Mouse (Mus musculus) spleen, embryonic (tissue): Measurements from ENCODE around the gene Gm10799.
"Not testable (repeated sequence)": the region's sequence is repeated elsewhere in the genome, so short reads cannot be mapped to it uniquely, and the experiment has no call there.

Experiments used
- CTCF ChIA-PET: fragments of 350-600 bp; sonication (Branson Sonifier 250); formaldehyde crosslinking; loops from one replicate; lab custom pipeline; 2022; lab: Charles Lee

Gm10799 gene

GRCm38 (mm10) chr2:104068450-104068849 lies at the start of gene Gm10799:
Gm10799 (minus strand) TSS chr2:104068550.
- CTCF ChIA-PET: not testable (repeated sequence)

GRCm38 (mm10) chr2:104117173-104117572 lies 48.8 kb upstream of the Gm10799 start:
- CTCF ChIA-PET: not testable (repeated sequence)

GRCm38 (mm10) chr2:104114898-104115297 lies 46.5 kb upstream of the Gm10799 start:
- CTCF ChIA-PET: no interaction called here

- CTCF ChIA-PET: not testable (repeated sequence)
These were observed 45.2 kb upstream of the Gm10799 start for GRCm38 (mm10) chr2:104113563-104113962.

- CTCF ChIA-PET: not testable (repeated sequence)
These were observed 42.9 kb upstream of the Gm10799 start for GRCm38 (mm10) chr2:104111170-104111797.

- CTCF ChIA-PET: no interaction called here
These were observed 41.7 kb upstream of the Gm10799 start for GRCm38 (mm10) chr2:104110031-104110430.

- CTCF ChIA-PET: no interaction called here
These were observed 41.2 kb upstream of the Gm10799 start for GRCm38 (mm10) chr2:104109528-104109927.

GRCm38 (mm10) chr2:104109021-104109420 lies 40.7 kb upstream of the Gm10799 start:
- CTCF ChIA-PET: not testable (repeated sequence)

- CTCF ChIA-PET: no interaction called here
These were observed 36.5 kb upstream of the Gm10799 start for GRCm38 (mm10) chr2:104104800-104105199.

- CTCF ChIA-PET: interaction anchor here (0.7 kb wide), 1 partner anchor 76 kb away, joined by 3 read pairs; no protein-coding TSS in a partner anchor
These were observed 31.6 kb upstream of the Gm10799 start for GRCm38 (mm10) chr2:104099946-104100345.

- CTCF ChIA-PET: no interaction called here
These were observed 30.9 kb upstream of the Gm10799 start for GRCm38 (mm10) chr2:104099231-104099585.

- CTCF ChIA-PET: no interaction called here
These were observed 30.3 kb upstream of the Gm10799 start for GRCm38 (mm10) chr2:104098529-104099230.

- CTCF ChIA-PET: not testable (repeated sequence)
These were observed 29.0 kb upstream of the Gm10799 start for GRCm38 (mm10) chr2:104097396-104097795.

- CTCF ChIA-PET: not testable (repeated sequence)
These were observed 28.4 kb upstream of the Gm10799 start for GRCm38 (mm10) chr2:104096796-104097195.

GRCm38 (mm10) chr2:104096256-104096655 lies 27.9 kb upstream of the Gm10799 start:
- CTCF ChIA-PET: no interaction called here

- CTCF ChIA-PET: no interaction called here
These were observed 27.4 kb upstream of the Gm10799 start, which contains the start of gene Cd59a for GRCm38 (mm10) chr2:104095741-104096213. Cd59a (plus strand) TSS chr2:104095801.

- CTCF ChIA-PET: no interaction called here
These were observed 25.0 kb upstream of the Gm10799 start for GRCm38 (mm10) chr2:104093305-104093704.

- CTCF ChIA-PET: interaction anchor here (0.7 kb wide), 1 partner anchor 1143 kb away, joined by 8 read pairs; no protein-coding TSS in a partner anchor
These were observed 19.2 kb upstream of the Gm10799 start for GRCm38 (mm10) chr2:104087562-104087961.

GRCm38 (mm10) chr2:104084027-104084426 lies 15.7 kb upstream of the Gm10799 start:
- CTCF ChIA-PET: not testable (repeated sequence)

- CTCF ChIA-PET: interaction anchor here (0.7 kb wide), 1 partner anchor 665 kb away, joined by 3 read pairs; no protein-coding TSS in a partner anchor
These were observed 14.1 kb upstream of the Gm10799 start for GRCm38 (mm10) chr2:104082474-104082873.

GRCm38 (mm10) chr2:104081436-104082050 lies 13.2 kb upstream of the Gm10799 start:
- CTCF ChIA-PET: not testable (repeated sequence)

GRCm38 (mm10) chr2:104078285-104078684 lies 9.9 kb upstream of the Gm10799 start:
- CTCF ChIA-PET: not testable (repeated sequence)
